Comparison of ENCODE assay signal across 20 mouse cellular contexts in genomic region chr6:133934667-133935066, GRCm38 (mm10).
"Had no signal": no experiment of that assay in that cellular context is flagged by ENCODE, and none has a peak within 500 bp of the region (broad histone marks: within the 10 kb centered on the region; RNA-seq: fewer than 3 reads in every experiment).

No protein-coding gene starts in this region.

- H3K4me3 ChIP-seq: layer of hippocampus, adult 2 months; megakaryocyte, embryonic 14.5 days; myocyte; neural tube, embryonic 15.5 days had no signal

- DNase-seq: kidney, adult 8-10 months; kidney, postnatal 4 days; left cerebral cortex, postnatal 4 days; liver; lung, adult 2 months; lung, postnatal 10 days; right cerebral cortex, adult 18-20 months; right cerebral cortex, postnatal 25 days; thymus, adult 2 months; thymus, postnatal 25 days had no signal

- ATAC-seq: intestine, postnatal 0 days; midbrain, embryonic 16.5 days had no signal

- H3K27me3 ChIP-seq: neural tube, embryonic 15.5 days had no signal

- H3K36me3 ChIP-seq: neural tube, embryonic 15.5 days had no signal

- H3K9ac ChIP-seq: liver, embryonic 14.5 days; neural tube, embryonic 15.5 days had no signal

- H3K9me3 ChIP-seq: neural tube, embryonic 15.5 days had no signal

- H3K27ac ChIP-seq: kidney, postnatal 0 days; layer of hippocampus, adult 2 months; liver, embryonic 14.5 days; macrophage; neural tube, embryonic 15.5 days had no signal

- H3K4me2 ChIP-seq: midbrain, embryonic 11.5 days; neural tube, embryonic 15.5 days had no signal

- H3K4me1 ChIP-seq: megakaryocyte, embryonic 14.5 days; neural tube, embryonic 15.5 days had no signal
